Mouse (Mus musculus) bone marrow macrophage, adult 2 months (primary cell): Measurements from ENCODE around the gene Ybx1.

Experiments
- CTCF ChIP-seq: IDR thresholded peaks from 2 replicates; pipeline ENCODE4 v1.5.1; 2012; ENCODE audit warnings: low read depth, mild to moderate bottlenecking, low read length, moderate library complexity
- POLR2A ChIP-seq: IDR thresholded peaks from 2 replicates; pipeline ENCODE4 v1.6.1; 2012; ENCODE audit warnings: mild to moderate bottlenecking, low read depth, low read length, borderline replicate concordance

DNA sequence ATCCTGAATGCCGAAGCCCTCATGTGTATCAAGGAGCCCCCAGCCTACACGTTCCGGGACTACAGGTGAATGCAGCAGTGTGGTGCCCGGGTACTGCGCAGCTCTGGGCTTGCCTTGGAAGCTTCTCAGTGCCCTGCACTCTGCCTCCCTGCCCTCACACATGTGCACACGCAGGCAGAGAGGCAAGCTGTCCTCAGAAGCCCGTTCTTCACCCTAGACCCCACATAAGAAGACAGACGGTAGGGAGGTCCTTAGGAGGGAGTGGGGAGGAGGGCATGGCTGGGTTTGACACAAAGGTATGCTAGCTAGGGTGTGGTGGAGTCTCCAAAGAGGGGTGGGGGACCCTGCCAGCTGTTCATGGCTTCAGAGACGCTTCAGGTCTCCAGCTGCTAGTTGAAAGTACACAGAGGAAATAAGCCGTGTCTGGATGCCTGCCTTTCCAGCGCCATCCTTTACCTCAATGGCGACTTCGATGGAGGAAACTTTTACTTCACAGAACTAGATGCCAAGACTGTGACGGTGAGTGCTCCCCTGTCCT, 47.6 kb downstream of the Ybx1 start:
- TF ChIP-seq POLR2A: no peak
- no peak for TF ChIP-seq CTCF
